Mouse (Mus musculus) intestine, embryonic 16.5 days (tissue): ENCODE data around the gene Gcnt2. TPM values are rescaled to one million over a fixed set of nuclear protein-coding genes. Genes with fewer than 3 reads are reported as not detected.
"Not testable (repeated sequence)": the region's sequence is repeated elsewhere in the genome, so short reads cannot be mapped to it uniquely, and the experiment has no call there.

Experiments used
- ATAC-seq: fragments of 200-750 bp; cut with Nextera tagmentation; 2 replicates; pipeline ENCODE4 v1.8.0; 2017; ENCODE audit warnings: moderate TSS enrichment, moderate library complexity
- H3K27ac ChIP-seq: fragments of 300-500 bp; sonication (generic); 2 replicates; pipeline ENCODE4 v1.5.1; 2014; ENCODE audit warnings: mild to moderate bottlenecking, low read length
- H3K27me3 ChIP-seq: fragments of 300-500 bp; sonication (generic); replicated peaks from 2 replicates; pipeline ENCODE4 v1.6.1; 2014; ENCODE audit warnings: low read length, control low read depth, mixed read lengths; ENCODE audit not compliant: control insufficient read depth, insufficient read depth
- H3K36me3 ChIP-seq: fragments of 300-500 bp; sonication (generic); 2 replicates; pipeline ENCODE4 v1.6.1; 2014; ENCODE audit warnings: low read length, control low read depth; ENCODE audit not compliant: control insufficient read depth, insufficient read depth
- H3K4me1 ChIP-seq: fragments of 300-500 bp; sonication (generic); 2 replicates; pipeline ENCODE4 v1.6.1; 2014; ENCODE audit warnings: low read length, control low read depth, mixed read lengths; ENCODE audit not compliant: control insufficient read depth, insufficient read depth
- H3K4me2 ChIP-seq: fragments of 300-500 bp; sonication (generic); 2 replicates; pipeline ENCODE4 v1.6.1; 2014; ENCODE audit warnings: low read depth, low read length, control low read depth
- H3K4me3 ChIP-seq: fragments of 300-500 bp; sonication (generic); 2 replicates; pipeline ENCODE4 v1.5.1; 2014; ENCODE audit warnings: mild to moderate bottlenecking, low read length
- H3K9ac ChIP-seq: fragments of 300-500 bp; sonication (generic); 2 replicates; pipeline ENCODE4 v1.6.1; 2014; ENCODE audit warnings: low read depth, low read length
- H3K9me3 ChIP-seq: fragments of 300-500 bp; sonication (generic); 2 replicates; pipeline ENCODE4 v1.6.1; 2016; ENCODE audit warnings: low read length, control low read depth; ENCODE audit not compliant: control insufficient read depth
- WGBS: fragments of 180-500 bp; shearing (Covaris S2); extraction: QIAGEN DNeasy Blood & Tissue Kit; methylation state at CpG from one replicate; pipeline ENCODE4 v1.1.7; 2014; 5-methylcytosine and 5-hydroxymethylcytosine counted together
- polyA plus RNA-seq: library from polyadenylated mRNA; unstranded; fragments of >200 nt; fragmentation: Nextera tagmentation; extraction: Ambion mirVana; gene quantifications from 2 replicates; pipeline ENCODE4 v1.2.1, GENCODE M21; 2015

The Gcnt2 gene
- polyA plus RNA-seq, 1 experiment from 2014 or later: 14.5 TPM

DNA sequence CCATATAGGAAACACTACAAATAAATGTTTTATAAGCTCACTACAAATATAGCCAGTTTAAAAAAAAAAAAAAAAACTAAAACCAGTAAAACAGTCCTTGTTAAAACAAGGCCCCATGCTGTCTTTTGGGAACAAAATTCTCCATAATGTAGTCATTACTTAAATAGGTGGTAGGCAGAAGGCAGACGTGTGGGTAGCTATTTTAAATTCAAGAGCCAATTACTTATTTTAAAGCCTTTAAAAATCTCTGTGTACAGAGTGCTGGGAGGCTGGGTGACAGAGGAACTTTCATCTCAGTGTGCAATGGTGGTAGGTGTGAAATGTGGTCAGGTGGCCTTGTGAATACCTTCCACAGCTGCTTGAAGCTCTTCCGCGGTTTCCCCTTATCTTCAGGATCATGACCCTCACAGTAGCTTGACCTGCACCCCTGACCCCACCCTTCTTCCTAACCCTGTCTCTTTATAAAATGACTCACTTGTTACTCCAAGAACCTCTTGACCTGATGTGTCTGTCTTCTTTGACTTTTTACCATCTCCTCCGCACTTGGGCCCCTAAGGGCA, 64.3 kb downstream of the Gcnt2 start:
- no peaks in the 10 kb centered on the region for H3K27me3 ChIP-seq
- no peaks in the 10 kb centered on the region for H3K36me3 ChIP-seq
- no peak for ATAC-seq
- H3K9ac ChIP-seq: no peak overlapping the region
- H3K9me3 ChIP-seq: no peaks in the 10 kb centered on the region
- peaks cover 11% of the 10 kb centered on the region for H3K4me1 ChIP-seq
- no peak overlapping the region for H3K4me2 ChIP-seq
- 64% methylated on average over 4 of the region's 4 CpGs for WGBS
- H3K4me3 ChIP-seq: no peak overlapping the region
- H3K27ac ChIP-seq: no peak overlapping the region

DNA sequence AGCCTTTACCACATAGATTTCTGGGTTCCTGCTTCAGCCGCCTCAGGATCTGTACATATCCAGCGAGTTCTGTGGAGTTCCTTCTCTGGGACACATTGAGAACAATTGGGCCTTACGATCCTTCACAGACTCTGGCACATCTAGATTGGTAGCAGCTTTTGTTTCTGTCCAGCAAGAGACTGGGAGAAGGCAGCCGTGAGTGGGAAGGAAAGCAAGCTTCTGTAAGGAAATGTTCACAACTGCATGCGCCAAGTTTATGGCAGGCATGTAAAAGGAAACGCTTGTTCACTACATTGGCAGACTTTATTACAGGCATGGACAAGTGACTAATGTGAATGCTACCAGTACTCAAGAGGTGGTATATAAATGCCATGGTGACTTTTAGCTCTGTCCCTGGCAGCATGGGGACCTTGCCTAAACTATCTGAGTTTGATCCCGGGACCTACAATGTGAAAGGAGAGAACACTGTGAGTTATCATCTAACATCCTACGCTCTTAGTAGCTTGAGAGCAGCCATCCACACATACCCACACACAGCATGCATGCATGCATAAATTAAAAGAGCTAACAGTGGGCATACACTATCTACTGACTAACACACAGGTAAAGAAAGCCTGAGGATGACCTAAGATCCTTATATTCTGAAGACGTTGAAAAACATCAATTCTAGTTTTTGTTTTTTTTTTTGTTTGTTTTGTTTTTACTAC, 68.8 kb downstream of the Gcnt2 start:
- ATAC-seq: peak; percentile 23; the same call in 1 of the 2 replicates
- Histone ChIP-seq H3K9ac (peak overlapping the region; percentile 56; the same call in 1 of the 2 replicates), H3K36me3 (no peaks in the 10 kb centered on the region), H3K9me3 (no peaks in the 10 kb centered on the region), H3K4me3 (no peak overlapping the region), H3K27me3 (no peaks in the 10 kb centered on the region), H3K27ac (peak overlapping the region; percentile 50), H3K4me1 (peaks cover 10% of the 10 kb centered on the region), H3K4me2 (0 out of 2 replicates have a peak overlapping the region, but pooled peaks have one; percentile 11)
- 63% methylated on average over 9 of the region's 9 CpGs for WGBS

DNA sequence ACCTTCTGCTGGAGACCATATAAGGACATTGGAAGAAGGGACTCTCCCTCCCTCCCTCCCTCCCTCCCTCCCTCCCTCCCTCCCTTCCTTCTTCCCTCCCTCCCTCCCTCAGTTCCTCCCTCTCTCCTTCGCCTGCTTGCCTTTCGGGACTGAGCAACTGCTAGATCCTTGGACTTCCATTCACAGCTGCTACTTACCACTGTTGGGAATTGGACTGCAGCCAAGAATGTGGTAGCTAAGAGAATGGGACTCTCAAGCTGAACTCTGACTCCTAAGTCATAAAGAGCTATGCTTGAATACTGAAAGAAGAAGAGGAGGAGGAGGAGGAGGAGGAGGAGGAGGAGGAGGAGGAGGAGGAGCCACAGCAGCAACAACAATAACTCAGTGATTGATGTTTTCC, 72.3 kb downstream of the Gcnt2 start:
- H3K27ac ChIP-seq, H3K36me3 ChIP-seq, H3K4me2 ChIP-seq, H3K9me3 ChIP-seq, H3K9ac ChIP-seq, H3K27me3 ChIP-seq, H3K4me3 ChIP-seq: not testable (repeated sequence)
- ATAC-seq: peak; percentile 88
- no CpG with 5 or more reads among the region's 2 CpGs for WGBS
- H3K4me1 ChIP-seq: peaks cover 10% of the 10 kb centered on the region

DNA sequence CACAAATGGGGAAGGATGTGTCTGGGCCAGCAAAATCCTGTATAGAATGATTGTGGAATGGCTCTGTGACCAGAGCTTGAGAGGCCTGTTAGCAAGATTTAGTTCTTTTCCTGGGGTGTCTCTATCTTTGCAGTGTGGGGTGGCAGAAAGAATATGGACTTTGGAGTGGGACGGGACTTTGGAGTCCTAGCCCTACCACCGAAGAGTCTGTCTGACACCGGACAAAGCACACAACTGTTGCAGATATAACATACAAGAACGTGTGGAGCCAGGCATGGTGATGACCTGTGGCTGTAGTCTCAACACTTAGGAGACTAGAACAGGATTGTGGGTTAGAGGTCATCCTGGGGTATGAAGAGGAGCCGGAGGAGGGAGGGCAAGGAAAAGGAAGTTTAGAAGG, 73.0 kb downstream of the Gcnt2 start:
- H3K27ac ChIP-seq: peak overlapping the region; percentile 33; the same call in 1 of the 2 replicates
- peak; percentile 39 for ATAC-seq
- no peaks in the 10 kb centered on the region for H3K9me3 ChIP-seq
- no peaks in the 10 kb centered on the region for H3K36me3 ChIP-seq
- peak overlapping the region; percentile 11; the same call in 1 of the 2 replicates for H3K4me2 ChIP-seq
- H3K27me3 ChIP-seq: no peaks in the 10 kb centered on the region
- H3K9ac ChIP-seq: no peak overlapping the region
- no peak overlapping the region for H3K4me3 ChIP-seq
- 57% methylated on average over 5 of the region's 5 CpGs for WGBS
- peaks cover 13% of the 10 kb centered on the region for H3K4me1 ChIP-seq

DNA sequence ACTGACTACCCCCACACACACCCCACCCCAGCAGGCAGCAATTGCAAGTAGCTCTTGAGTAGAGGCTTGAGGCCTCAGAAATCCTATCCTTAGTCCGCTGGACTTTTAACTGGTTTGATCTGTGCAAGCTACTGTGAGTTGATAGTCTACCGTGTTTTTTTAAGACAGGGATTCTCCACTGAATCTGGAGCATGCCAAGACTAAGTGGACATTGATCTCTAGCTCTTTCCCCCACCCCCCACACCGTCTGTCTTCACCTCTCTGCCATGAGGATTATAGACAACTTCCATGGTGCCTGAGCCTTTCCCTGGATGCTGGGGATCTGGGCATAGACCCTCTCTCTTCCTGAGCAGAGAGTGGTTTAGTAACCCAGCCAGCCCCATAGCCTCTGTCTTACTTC, 74.8 kb downstream of the Gcnt2 start:
- Histone ChIP-seq H3K4me3 (no peak overlapping the region), H3K9me3 (no peaks in the 10 kb centered on the region), H3K4me2 (no peak overlapping the region), H3K36me3 (no peaks in the 10 kb centered on the region), H3K27me3 (no peaks in the 10 kb centered on the region), H3K27ac (no peak overlapping the region), H3K4me1 (peaks cover 13% of the 10 kb centered on the region), H3K9ac (no peak overlapping the region)
- ATAC-seq: no peak
- WGBS: 69% methylated on average over 3 of the region's 3 CpGs

DNA sequence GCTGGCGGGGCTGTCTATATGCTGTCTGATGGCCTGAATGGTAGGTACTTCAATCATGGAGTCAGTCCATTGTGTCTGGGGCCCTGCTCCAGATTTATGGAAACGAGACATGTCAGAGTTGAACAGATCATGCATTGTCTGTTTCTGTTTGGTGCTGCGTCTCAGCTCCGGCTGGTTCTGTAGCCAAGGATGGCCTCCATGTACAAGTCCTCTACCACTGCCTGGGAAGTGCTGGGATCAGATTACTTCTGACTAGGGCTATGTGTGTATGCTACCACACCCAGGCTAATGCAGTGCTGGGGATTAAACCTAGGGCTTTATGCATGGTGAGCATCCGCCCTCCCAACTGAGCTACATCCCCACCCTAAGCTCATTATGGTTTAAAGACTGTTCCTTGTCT, 78.0 kb downstream of the Gcnt2 start:
- H3K27ac ChIP-seq: no peak overlapping the region
- H3K9me3 ChIP-seq: no peaks in the 10 kb centered on the region
- 86% methylated on average over 5 of the region's 5 CpGs for WGBS
- H3K36me3 ChIP-seq: no peaks in the 10 kb centered on the region
- no peak overlapping the region for H3K9ac ChIP-seq
- no peaks in the 10 kb centered on the region for H3K27me3 ChIP-seq
- ATAC-seq: no peak
- no peak overlapping the region for H3K4me2 ChIP-seq
- H3K4me1 ChIP-seq: peaks cover 10% of the 10 kb centered on the region
- H3K4me3 ChIP-seq: no peak overlapping the region

DNA sequence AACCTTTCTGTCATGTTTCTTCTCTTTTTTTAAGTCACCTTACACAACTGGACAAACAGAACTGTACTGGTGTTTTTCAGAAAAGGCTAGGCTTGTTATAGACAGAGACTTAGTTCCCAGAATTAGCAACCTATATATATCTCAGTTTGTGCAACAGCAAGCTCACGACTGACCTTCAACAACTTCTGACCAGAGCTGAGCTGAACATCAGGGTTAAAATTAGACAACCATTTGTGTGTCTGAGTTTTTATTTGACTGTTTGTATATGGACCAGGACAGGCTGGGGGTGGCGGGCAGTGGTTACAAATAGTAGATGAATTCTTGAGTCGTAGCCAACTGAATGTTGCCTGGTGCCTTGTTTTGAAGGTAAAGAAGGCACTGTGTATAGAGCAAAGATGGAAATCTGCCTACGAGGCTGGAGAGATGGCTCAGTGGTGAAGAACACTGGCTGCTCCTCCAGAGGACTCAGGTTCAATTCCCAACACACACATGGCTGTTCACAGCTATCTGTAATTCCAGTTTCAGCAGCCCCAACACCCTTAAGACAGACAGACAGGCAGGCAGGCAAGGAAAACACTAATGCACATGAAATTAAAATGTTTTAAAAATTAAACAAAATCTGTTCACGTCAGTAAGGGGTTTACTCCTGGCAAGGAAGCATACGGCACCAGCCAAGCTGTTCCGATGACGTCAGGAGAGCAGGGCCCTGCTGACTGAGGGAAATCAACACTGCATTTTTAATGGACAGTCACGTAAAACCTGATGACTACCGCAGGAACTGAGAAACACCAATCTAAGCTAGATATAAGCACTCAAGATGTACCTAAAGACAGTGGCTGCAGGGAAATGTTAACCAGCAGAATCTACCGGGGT, 79.2 kb downstream of the Gcnt2 start:
- Histone ChIP-seq H3K9ac (no peak overlapping the region), H3K27me3 (no peaks in the 10 kb centered on the region), H3K4me2 (no peak overlapping the region), H3K36me3 (no peaks in the 10 kb centered on the region), H3K4me3 (no peak overlapping the region), H3K4me1 (peaks cover 7% of the 10 kb centered on the region; the same call in 1 of the 2 replicates), H3K9me3 (no peaks in the 10 kb centered on the region), H3K27ac (no peak overlapping the region)
- 63% methylated on average over 11 of the region's 11 CpGs for WGBS
- ATAC-seq: no peak

DNA sequence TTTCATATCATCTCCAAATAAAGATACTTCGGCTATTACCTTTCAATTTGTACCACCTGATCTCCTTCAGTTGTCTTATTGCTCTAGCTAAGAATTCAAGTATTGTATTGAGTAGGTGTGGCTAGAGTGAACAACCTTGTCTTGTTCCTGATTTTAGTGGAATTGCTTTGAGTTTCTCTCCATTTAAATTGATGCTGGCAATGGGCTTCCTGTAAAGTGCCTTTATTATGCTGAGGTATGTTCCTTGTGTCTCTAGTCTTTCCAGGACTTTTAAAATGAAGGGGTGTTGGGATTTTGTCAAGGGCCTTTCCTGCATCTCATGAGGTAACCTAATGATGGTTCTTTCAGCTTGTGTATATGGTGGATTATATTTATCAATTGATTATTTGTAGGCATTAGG, 83.5 kb downstream of the Gcnt2 start:
- H3K4me2 ChIP-seq: no peak overlapping the region
- no peaks in the 10 kb centered on the region for H3K27me3 ChIP-seq
- no peaks in the 10 kb centered on the region for H3K9me3 ChIP-seq
- no peaks in the 10 kb centered on the region for H3K36me3 ChIP-seq
- no peak overlapping the region for H3K9ac ChIP-seq
- ATAC-seq: no peak
- no peak overlapping the region for H3K27ac ChIP-seq
- WGBS: 81% methylated on average over 1 of the region's 1 CpGs
- H3K4me3 ChIP-seq: no peak overlapping the region
- H3K4me1 ChIP-seq: peaks cover 17% of the 10 kb centered on the region

DNA sequence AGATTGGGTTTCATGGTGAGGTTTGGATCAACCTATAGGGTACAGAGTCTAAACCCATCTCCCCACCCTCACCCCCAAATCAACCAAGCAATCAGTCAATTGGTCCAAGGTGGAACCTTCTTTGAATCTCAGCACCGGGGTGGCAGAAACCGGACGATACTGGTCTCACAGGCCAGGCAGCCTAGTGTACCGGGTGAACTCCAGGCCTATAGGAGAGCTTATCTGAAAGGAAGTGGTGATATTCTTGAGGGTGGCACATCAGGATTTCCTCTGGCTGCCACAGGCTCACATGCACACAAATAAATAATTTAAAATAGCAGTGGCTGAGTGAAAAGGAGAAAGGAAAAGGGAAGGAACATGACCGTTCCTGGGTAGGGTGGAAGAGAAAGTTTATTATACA, 84.4 kb downstream of the Gcnt2 start:
- 63% methylated on average over 5 of the region's 5 CpGs for WGBS
- no peak overlapping the region for H3K4me3 ChIP-seq
- no peak overlapping the region for H3K9ac ChIP-seq
- no peaks in the 10 kb centered on the region for H3K27me3 ChIP-seq
- no peaks in the 10 kb centered on the region for H3K9me3 ChIP-seq
- H3K36me3 ChIP-seq: no peaks in the 10 kb centered on the region
- ATAC-seq: no peak
- H3K4me2 ChIP-seq: no peak overlapping the region
- no peak overlapping the region for H3K27ac ChIP-seq
- H3K4me1 ChIP-seq: peaks cover 15% of the 10 kb centered on the region
